In the genomic region with DNA sequence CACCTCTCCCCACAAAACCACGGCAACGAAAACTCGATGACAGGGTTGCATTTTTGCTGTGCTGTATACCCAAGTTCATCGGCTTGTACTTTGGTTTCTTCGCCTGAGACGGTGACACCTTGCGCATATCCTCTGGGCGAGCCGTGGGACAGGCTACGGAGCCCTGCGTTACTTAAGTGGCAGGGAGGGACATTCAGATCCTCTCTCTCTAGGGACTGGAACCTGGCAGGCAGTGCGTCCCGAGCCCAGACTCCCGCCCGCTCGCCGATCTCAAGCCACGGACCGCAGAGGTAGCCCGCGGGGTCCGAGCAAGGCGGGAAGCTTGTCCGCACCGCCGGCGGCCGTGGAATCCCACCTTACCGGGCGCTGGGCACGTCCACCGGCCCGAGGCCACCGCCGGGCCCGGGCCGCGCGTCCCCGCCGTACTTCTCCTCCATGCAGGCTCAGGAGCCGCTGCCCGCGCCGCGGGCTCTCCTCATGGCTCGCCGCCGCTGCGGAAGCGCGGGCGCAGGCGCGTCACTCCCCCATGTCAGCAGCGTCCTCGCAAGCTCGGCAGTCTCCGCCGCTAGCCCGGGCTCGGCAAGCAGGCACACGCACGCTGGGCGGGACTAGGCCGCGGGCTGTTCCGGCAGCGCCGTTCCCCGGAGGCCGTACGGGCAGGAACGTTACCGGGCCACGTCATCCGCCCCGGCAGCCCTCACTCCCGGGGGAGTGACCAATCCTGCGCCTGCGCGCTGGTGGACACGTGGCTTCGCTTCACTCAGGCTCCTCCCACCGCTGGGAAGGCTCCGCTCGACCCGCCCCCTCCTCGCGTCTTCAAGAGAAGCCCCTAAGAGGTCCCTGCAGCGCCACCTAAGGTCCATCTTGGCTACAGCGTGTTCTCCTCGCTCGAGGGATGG, we compare ENCODE assay signal across 8 mouse cellular contexts. TPM values are rescaled to one million over a fixed set of nuclear protein-coding genes. Genes with fewer than 3 reads are reported as not detected.
A peak's percentile ranks its signal among the peaks of the same experiment; 100 is the strongest.
DNase-seq lines count a peak whose midpoint lies in the region; ATAC-seq lines count a peak whose summit lies in the region.

A gene (minus strand): TSS at position 687 of the 899 bp plus-strand sequence.

- H3K27ac ChIP-seq in hindbrain, embryonic 14.5 days = peak within 1 kb of the TSS; percentile 91

- WGBS in hindbrain, embryonic 14.5 days = under 1% methylated on average over 88 of the region's 94 CpGs

- peak within 1 kb of the TSS; percentile 99 for H3K4me3 ChIP-seq in hindbrain, embryonic 14.5 days (replicated peaks; ENCODE audit: low read length)

- peak; percentile 99 for DNase-seq in R1 (ENCODE audit: low read depth, low spot score)
- DNase-seq in cerebellum, postnatal 25 days = peak; percentile 98 to 100
- peak; percentile 97 to 98 for DNase-seq in frontal cortex, postnatal 25 days (ENCODE audit: low spot score in 2 of 2)
- DNase-seq in hindbrain, embryonic 14.5 days (ENCODE audit: low spot score) = peak; percentile 99
- DNase-seq in layer of hippocampus, postnatal 36 days = peak; percentile 99
- DNase-seq in lung, postnatal 36 days = peak; percentile 99
- DNase-seq in retina, postnatal 1 day = peak; percentile 99
- peak; percentile 97 to 98 for DNase-seq in urinary bladder, adult 18-20 months (ENCODE audit: low spot score in 2 of 2)

- H3K9ac ChIP-seq in hindbrain, embryonic 14.5 days = peak within 1 kb of the TSS; percentile 92

- H3K4me1 ChIP-seq in hindbrain, embryonic 14.5 days (replicated peaks; ENCODE audit: control insufficient read depth, insufficient read depth, low read length) = peaks cover 17% of the 10 kb centered on the region

- no peaks in the 10 kb centered on the region for H3K9me3 ChIP-seq in hindbrain, embryonic 14.5 days (ENCODE audit: control insufficient read depth, low read length)

- peak; percentile 98 for ATAC-seq in hindbrain, embryonic 14.5 days (ENCODE audit: low FRiP score)

- H3K27me3 ChIP-seq in hindbrain, embryonic 14.5 days (ENCODE audit: control insufficient read depth, insufficient read depth, low read length) = no peaks in the 10 kb centered on the region

- peak within 1 kb of the TSS; percentile 87 for H3K4me2 ChIP-seq in hindbrain, embryonic 14.5 days (replicated peaks)

- peaks cover 3% of the 10 kb centered on the region for H3K36me3 ChIP-seq in hindbrain, embryonic 14.5 days (replicated peaks; ENCODE audit: control insufficient read depth, insufficient read depth)

RNA-seq across cellular contexts. Expression of the gene that starts here (rescaled TPM):
- polyA plus RNA-seq in hindbrain, embryonic 14.5 days (2014; fragmentation: Nextera tagmentation; extraction: Ambion mirVana) = 41.8 and 44.5 TPM in 2 replicates
- 10 to 100 TPM; 39.9 to 40.7 TPM for total RNA-seq in layer of hippocampus, postnatal 36 days (2021)

Comparison
In these comparisons a context has a peak if more than half of its experiments do, and no peak if none do; other contexts are left out.
1. Peak in every context shown above with its lines: DNase-seq, ATAC-seq, H3K4me3 ChIP-seq and H3K27ac ChIP-seq.